Mouse (Mus musculus) ovary, postnatal 36 days (tissue): ENCODE results near the gene Kdelc1.
A peak's percentile ranks its signal among the peaks of the same experiment; 100 is the strongest.

ENCODE experiments used
- DNase-seq: peaks from one replicate; pipeline ENCODE4 v3.0.0; 2022; ENCODE audit warnings: low spot score, mixed read lengths

The Kdelc1 gene

DNA sequence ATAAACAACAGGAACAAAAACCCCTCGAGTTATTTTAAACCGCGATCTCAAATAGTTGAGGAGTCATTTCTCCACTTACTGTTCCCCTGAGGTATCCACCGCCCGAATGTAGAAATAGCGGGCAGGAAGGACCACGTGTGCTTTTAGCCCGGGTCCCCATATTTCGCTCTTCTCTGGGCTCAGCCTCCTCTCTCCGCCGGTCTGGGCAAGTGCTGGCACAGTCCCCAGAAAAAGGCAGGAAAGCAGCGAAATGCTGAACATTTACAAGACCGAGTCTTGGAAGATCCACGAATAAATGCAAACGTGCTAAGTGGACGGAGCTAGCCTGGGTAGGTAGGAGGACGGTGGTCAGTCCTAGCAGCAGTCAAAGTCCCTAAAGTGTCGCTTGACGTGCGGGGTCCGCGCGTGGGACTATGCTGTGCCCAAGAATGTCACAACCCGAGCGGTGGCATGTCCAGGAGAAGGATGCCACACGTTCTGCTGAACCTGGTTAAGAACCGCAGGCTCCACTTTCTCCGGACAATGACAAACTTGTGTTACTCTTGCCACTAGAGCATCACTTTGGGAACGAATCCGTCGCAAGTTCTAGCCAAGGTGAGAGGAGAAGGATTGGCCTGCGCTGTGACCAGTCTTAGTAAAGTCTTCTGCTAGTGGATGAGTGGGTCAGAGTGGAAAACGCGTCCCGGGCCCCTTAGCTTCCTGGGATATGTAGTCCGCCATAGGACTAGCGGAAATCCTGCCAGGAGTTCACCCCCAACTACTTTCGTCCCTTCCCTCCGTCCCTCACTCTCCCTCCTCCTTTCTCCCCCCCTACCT is at the start of gene Kdelc1, which contains the start of gene Bivm:
Gene Kdelc1 (minus strand): TSS at position 570 of the 816 bp plus-strand sequence.
Gene Bivm (plus strand): TSS at position 719 of the 816 bp plus-strand sequence.
- peak; percentile 81 for DNase-seq

DNA sequence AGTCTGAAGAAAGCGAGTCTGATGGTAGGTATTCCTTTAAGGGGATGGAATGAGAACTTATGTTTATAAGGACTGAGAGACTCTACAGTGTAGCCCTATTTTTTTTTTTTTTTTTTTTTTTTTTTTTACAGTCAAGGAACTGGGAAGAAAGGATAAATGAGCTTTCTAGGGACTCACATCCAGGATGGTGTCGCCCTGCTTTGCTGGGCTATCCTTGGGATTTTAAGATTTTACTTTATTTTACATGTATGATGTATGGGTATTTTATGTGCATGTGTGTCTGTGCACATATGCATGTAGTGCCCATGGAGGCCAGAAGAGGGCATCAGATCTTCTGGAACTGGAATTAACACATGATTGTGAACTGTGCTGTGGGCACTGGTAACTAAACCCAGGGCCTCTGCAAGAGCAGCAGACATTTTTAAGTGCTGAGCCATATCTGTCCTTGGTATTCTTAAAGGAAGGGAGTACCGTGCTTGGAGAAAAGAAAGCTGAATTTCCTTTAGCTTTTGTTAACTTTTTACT is 49.3 kb upstream of the Kdelc1 start:
- no peak for DNase-seq

DNA sequence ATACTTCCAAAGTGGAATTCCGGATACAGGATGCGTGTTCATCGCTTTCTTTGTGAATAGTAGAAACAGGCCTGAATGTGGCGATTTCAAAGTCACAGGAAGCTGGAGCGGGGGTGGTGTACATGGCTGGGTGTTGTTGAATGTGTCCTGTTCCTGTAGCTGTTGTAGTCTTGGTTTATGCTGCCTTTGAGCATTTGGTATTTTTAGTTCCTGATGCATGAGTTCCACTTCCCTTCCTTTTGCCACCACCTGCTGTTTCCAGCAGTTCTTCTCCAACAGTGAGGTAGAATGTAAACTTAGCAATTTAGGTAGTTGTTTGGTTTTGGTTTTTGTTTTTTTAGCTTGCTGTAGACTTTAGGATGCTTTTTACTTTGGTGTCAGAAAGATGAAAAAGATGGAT is 43.8 kb upstream of the Kdelc1 start:
- no peak for DNase-seq

DNA sequence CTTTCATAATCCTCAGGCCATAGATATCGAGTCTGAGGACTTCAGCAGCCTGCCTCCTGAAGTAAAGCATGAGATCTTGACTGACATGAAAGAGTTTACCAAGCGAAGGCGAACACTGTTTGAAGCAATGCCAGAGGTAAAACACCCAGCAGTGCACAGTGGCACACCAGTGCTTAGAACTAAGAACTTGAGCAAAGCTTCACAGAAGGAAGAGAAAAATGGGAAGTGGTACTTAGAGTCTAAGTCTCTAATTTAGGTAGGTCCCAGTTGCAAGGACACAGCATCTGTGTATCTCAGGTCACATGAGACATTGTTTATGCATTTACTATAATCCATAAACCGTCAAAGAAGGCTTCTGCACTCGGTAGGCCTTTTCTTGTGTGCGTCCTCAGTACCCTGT is 43.2 kb upstream of the Kdelc1 start:
- no peak for DNase-seq

DNA sequence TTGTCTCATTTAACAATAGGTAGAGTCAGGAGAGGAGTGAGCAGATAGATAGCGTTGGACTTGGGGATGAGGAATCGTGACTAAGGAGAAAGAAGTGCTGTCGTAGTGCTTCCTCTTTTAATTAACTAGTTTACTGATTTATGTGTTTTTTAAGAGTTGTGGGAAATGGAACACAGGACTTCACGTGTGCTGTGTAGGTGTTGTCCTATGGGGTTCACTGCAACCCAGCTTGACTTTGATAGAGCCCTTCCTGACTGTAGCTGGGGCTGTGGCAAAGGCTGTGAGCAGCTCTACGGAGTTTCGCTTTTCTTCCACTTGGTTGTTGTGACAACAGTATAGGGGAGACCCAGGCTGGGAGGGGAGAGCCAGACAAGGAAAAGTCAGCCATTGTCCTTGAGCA is 39.7 kb upstream of the Kdelc1 start:
- no peak for DNase-seq

DNA sequence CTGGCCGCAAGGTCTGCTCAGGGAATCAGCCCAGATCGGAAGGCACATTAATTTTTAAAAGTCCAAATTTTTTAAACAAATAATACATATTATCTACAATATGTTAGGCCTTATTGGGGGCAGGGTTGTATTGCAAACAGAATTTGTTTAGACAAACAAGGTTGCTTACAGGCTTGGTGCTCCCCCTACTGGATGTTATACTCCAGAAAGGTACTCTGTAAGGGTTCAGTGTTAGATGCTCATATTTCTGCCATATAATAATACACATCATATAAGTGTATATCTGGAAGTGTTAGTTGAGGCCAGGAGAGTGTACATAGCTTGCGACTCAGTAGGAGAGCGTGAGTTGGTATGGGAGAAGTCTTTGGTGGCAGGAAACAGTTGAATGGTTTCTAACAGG is 36.7 kb upstream of the Kdelc1 start:
- no peak for DNase-seq

DNA sequence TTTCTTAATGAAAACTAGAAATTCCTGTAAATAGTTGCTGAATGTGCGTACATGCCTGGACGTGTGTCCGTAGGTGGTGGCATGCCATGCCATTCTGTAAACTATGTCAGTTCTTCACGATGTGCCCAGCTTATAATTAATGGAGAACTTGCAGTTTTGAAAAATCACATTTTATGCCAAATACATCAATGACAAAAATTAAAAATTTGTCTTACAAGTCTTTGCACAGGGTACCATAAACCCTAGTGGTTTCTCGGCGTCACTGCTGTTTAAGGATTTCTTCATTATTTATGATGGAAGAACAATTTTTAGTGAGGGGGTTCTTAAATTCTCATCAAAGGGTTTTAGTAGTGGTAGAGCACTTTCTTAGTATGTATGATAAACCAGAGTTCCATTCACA is 30.1 kb upstream of the Kdelc1 start:
- DNase-seq, result no peak

DNA sequence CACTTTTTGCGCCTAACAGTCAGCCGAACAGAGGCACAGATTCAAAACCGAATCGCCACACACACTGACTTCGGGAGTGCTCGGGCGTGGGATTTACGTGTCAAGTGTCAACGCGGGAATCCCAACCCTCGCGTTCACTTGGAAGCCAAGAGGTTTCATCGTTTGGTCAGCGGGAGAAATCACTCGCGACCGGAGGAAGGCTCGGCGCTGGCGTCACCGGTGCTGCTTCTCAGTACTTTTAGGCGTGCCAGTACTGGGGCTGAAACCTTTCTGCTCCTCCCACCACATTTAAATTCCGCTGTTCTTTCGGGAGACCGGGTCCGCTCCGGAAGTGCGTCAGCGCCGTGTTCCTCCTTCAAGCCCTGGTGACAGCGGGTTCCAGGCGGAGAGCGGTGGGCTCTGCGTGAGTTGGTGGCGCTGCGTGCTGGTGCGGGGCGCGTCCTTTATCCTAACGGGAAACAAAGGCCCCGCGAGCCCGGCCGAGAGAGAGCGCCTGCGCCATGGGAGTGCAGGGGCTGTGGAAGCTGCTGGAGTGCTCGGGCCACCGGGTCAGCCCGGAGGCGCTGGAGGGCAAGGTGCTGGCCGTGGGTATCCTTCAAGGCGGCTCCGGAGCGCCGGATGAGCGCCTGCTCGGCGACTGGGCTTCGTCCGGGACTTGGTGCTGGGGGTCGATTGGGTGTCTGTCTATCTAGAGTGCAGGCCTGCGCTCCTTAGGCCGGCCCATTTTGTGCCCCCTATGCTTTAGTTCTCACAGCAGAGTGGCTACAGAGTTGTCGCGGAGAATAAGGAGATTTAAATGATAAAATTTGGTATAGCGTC is 29.2 kb upstream of the Kdelc1 start, which contains the start of gene Ercc5:
Gene Ercc5 (plus strand): TSS at position 182 of the 819 bp plus-strand sequence.
- DNase-seq, result peak; percentile 80

DNA sequence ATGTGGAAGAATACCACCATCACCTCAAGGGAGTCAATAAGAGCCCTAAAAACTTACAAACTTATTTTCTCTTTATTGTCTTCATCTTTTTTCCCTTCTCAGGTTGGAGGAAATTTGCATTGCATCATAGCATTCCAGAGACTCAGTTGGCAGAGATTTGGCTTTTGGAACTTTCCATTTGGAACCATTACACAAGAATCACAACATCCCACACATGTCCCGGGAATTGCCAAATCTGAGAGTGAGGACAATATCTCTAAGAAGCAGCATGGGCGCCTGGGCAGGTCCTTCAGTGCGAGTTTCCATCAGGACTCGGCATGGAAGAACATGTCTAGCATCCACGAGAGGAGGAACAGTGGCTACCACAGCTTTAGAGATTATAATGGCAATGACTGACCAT is 24.1 kb upstream of the Kdelc1 start:
- DNase-seq, result no peak

DNA sequence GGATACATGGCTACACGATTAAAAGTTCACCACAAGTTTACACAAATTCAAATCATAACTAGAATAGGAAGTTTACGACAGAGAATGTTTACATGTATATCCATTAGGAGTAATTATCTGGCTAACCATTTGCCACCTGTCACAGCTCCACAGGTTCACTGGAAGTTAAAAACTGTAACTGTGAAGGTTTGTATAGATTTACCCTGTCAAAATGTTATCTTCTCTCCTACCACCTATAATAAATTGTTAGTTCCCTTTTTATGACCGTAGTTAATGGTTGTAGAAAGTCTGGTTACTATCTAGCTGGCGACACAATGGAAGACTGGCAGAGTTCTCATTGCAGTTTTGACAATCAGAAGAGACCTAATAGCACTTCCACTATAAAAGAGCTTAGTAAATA is 21.6 kb upstream of the Kdelc1 start:
- no peak for DNase-seq

DNA sequence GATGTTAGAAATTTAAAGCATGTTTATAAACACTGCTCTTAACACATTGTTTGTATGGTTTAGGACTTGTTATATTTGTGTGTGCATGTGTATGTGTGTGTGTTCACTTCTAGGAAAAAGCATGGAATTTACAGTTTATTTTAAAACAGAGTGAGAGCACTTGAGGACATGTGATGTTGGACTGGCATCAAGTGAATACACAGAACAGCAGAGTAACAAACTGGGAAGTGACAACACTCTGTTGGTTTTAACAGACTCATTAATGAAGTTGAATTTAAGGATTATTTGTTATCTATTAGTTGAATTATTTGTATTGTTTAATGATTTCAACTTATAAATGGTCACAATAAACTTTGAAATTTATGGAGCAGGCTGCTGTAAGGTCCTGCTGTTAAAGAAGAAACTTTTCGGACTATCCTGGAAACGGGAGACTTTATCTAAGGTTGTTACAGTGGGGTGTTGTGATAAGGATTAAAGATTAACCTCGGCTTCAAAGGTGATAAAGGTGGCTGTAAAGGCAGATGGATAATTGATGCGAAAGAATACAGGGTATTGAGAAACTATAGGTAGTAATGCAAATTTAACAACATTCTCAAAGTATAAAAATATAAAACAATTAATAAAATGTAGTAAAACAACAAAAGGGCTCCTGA is 11.4 kb upstream of the Kdelc1 start:
- DNase-seq, result no peak

DNA sequence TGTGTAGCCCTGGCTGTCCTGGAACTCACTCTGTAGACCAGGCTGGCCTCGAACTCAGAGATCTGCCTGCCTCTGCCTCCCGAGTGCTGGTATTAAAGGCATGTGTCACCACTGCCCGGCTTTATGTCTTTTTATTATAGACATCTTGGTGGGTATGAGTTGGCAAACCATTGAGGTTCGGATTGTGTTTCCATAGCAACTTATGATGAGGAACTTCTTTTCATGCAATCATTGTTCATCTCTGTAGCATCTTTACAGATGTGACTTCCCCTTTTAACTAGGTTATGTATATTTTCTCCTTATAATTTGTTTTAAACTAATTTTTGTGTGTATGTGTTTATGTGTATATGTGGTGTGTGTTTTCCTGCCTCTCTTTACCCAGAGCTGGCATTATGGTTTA is 7.0 kb upstream of the Kdelc1 start:
- DNase-seq, result no peak

DNA sequence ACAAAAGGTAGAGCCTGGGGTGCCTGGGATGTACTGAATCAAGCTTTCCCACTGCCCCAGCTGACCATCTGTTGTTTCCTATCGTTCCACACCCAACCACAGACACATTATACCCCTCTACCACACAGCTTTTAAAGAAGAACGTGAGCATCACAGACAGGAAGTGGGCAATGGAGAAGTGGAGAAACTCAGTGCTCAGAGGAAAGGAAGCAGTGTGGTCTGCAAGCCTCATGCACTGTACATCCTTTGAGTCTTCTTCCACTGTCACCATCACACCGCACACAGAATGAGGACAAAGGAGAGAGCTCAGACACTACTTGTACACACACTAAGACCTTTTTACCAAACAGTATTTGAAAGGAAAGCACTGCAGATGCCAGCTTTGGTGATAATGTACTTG is 3.6 kb upstream of the Kdelc1 start:
- DNase-seq, result no peak

DNA sequence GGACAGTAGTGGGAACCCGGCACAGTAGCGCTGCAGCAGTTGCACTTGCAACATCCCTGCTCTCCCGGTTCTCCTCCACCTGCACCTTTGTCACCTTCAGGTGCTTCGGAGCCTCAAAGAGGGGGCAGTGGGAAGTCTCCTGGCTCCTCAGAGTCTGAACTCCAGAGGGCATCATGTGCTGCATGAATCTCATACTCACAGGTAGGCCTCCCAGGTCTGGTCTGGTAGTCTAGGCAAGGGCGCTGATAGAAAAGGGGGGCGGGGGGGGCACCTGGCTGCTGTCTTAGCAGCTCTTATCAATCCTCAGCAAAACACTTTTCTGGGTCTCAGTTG is 1.4 kb upstream of the Kdelc1 start:
- DNase-seq, result no peak

DNA sequence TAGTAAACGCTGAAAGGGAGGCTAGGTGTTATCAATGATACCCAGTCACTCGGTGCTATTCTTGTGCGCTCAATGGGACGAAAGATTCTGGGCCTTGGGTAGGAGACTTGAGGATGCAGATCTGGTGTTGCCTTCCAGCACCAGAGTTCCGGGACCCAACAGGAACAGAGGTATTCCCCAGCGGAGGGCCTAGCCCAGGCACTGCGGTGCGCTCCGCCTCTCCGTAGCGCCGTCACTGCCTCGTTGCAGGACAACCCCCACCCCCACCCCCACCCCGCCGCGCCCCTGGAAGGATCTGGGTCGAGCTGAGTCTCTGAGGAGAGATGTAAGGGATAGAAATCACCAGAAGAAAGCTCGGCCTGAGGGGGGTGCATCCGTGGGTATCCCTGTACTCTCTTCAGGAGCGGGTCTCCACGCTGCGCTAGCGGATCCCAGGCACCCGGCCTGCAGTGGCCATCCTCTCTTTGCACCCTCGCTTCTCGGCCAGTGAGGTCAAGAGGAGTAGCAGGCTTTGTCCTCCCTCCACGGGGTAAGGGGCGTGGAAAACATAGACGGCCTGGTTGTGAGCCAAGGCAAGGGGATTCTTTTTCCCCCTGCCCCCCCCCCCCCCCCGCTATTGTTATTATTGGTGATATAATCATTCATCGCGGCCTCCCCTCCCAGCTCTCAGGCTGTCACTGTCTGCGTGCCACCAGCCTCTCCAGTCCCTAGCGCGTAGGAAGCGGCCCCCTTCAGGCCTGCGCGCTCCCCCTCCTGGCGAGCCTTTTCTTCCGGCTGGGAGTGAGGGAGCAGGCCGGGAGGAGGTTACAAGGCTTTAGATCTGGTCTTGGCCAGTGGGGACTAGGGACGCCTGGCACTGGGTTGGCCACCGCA is 829 bp upstream of the Kdelc1 start:
- peak; percentile 84 for DNase-seq

DNA sequence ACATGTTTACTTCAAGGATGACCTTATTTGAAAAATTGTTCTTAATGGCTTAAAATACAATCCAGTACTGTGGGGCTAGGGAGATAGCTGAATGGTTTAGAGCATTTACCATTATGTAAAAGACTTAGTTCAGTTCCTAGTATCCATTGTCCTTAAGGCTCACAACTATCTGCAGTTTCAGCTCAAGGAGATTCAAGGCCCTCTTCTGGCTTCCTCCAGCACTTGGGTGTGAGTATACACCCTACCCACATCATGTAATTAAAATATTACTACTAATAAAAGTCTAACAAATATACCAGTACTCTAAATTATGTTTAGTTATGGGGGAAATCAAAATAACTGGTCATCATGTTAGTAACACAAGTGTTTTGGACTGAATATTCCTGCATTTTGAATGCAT is 1.0 kb downstream of the Kdelc1 start:
- DNase-seq, result no peak

DNA sequence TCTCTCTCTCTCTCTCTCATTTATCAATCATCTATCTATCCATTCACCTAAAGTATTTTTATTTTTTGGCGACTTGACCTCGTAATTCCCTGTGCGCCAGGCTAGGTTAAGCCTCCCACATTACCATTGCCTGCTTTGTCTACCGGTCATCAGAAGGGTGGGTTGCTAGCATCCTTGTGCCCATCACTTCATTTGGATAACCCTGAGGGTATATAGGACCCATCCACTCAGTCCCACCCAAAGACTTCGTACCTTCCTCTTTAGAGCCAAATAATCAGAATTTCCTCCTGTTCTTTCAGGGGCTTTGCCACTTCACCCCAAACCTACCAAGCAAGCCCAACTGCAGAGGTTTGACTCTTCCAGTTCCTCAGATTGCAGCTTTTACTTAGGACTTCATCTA is 15.7 kb downstream of the Kdelc1 start:
- no peak for DNase-seq

DNA sequence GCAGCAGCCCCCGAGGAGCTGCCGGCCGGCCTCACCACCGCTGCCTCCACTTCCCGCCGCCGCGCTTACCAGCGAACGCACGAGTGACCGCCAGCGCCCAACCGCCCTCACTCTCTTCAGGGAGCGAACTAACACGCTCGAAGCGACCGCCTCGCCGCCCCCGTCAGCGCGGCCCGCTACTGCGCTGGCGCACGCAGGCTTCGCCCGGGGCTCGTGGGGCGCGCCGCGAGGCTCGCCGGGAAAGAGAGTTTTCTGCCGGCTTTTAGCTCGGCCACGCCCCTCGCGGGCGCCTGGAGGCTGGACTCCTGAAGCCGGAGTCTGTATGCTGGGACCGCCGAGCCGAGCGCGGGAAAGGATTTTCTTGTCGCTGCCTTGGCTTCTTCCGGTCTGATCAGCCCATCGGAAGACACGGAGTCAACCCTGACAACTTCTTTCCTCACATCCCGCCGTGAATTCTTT is 16.3 kb downstream of the Kdelc1 start, which contains the start of gene Tex30:
Gene Tex30 (minus strand): TSS at position 183 of the 459 bp plus-strand sequence.
- peak; percentile 95 for DNase-seq

DNA sequence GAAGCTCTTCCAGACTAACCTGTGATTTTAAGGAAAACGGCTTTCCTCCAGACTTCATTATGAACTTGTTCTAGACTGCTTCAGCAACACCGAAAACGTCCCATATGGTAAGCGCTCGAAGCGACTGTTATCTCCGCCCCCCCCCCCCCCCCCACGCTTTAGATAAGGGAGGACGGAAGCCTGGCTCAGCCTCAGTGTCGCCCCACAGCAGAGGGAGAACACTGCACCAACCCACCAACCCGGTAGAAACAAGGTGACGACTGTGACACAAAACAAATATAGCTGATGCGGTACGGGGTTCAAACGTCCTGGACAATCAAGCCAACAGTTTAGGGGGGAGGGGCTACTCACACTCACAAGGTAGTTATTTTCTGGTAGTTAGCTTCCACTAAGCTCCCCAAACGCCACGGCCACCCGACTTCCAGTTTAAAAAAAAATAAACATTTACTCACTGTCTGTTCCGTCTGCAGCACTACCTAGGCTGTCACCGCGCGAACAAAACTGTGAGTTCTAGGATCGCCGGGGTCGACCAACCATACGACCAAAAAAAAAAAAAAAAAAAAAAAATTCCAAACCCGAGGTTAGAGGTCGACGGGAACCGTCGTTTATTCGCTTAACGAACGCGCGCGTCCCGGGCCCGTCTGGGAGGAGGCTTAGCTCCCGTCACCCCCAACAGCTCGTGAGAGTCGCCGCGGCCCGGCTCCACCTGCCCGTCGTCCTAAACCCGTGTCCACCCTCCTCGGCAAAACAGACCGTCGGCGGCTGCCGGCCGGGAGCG is 17.0 kb downstream of the Kdelc1 start:
- DNase-seq, result peak; percentile 14

DNA sequence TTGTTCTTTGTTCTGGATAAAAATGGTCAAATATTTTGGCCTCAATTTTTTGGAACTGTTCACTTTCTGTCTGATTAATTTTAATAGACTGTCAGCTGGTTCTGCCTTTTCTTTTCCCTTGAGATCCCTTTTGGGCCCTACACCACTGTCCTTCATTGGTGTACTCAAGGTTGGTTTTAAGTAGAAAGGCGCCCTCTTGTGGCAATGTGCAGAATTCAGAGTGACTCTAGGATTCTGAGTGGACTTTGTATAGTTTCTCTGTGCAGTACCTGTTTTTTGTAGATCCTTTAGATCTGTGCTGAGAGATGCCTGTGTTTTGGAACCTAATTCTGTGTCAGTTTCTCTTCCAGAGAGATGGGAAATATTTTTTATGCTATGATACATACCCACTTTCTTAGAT is 54.0 kb downstream of the Kdelc1 start:
- peak; percentile 42 for DNase-seq

DNA sequence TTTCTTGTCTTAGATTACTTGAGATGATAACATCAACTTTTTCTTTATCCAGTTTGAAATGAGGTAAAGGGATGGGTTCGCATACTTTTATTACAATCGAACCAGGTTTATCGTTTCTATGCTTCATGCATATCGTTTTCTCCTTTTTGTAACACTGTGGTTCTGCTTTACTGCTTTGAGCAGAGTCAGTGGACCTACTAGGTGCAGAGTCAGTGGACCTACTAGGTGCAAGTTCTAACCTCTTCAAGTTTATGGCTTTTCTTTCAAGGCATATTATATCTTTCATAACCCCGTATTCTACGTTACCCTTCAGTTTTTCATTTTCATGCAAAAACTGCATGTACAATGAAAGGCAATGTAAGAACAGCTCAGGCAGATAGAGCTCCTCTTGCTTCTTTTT is 55.2 kb downstream of the Kdelc1 start:
- DNase-seq, result no peak
